Mouse (Mus musculus) T-helper 2 cell (primary cell): ENCODE measurements around the gene Olfr894.
"Not testable (repeated sequence)": the region's sequence is repeated elsewhere in the genome, so short reads cannot be mapped to it uniquely, and the experiment has no call there.

ENCODE experiments used
- in situ Hi-C: fragments of 300-600 bp; cut with MboI, MseI; formaldehyde crosslinking; loops from one replicate; pipeline ENCODE4 v1.15.1; 2025; ENCODE audit warnings: high pct_unique_total_duplicates

Olfr894 gene

GRCm38 (mm10) chr9:38217755-38218154 lies at the start of gene Olfr894:
Olfr894 (plus strand) TSS chr9:38218055.
- in situ Hi-C loops, result no loop called here

- in situ Hi-C loops, result not testable (repeated sequence)
Measured at GRCm38 (mm10) chr9:38168341-38168740, 49.5 kb upstream of the Olfr894 start.

- in situ Hi-C loops, result no loop called here
Measured at GRCm38 (mm10) chr9:38180721-38181120, 37.1 kb upstream of the Olfr894 start, which contains the start of gene Olfr891. Olfr891 (minus strand) TSS chr9:38180821.

GRCm38 (mm10) chr9:38208065-38208464 lies 9.8 kb upstream of the Olfr894 start, which contains the start of gene Olfr893:
Olfr893 (plus strand) TSS chr9:38208365.
- in situ Hi-C loops, result no loop called here

GRCm38 (mm10) chr9:38252474-38252873 lies 34.6 kb downstream of the Olfr894 start, which contains the start of gene Olfr143:
Olfr143 (plus strand) TSS chr9:38252774.
- in situ Hi-C loops, result no loop called here

- in situ Hi-C loops, result no loop called here
Measured at GRCm38 (mm10) chr9:38267551-38267950, 49.7 kb downstream of the Olfr894 start, which contains the start of gene Olfr895. Olfr895 (plus strand) TSS chr9:38267851.
